Mouse (Mus musculus): ENCODE measurements at regions not wholly inside any gene's neighbourhood (a gene's known extent, or its start where the extent isn't known, plus 50 kb on each side); places are given as distances from the start of the nearest gene placed in this dataset.
A peak's percentile ranks its signal among the peaks of the same experiment; 100 is the strongest.

- DNase-seq, result no peak
Observed at GRCm38 (mm10) chr9:113295850-113296467, 412.1 kb downstream of the Pdcd6ip start.

DNA sequence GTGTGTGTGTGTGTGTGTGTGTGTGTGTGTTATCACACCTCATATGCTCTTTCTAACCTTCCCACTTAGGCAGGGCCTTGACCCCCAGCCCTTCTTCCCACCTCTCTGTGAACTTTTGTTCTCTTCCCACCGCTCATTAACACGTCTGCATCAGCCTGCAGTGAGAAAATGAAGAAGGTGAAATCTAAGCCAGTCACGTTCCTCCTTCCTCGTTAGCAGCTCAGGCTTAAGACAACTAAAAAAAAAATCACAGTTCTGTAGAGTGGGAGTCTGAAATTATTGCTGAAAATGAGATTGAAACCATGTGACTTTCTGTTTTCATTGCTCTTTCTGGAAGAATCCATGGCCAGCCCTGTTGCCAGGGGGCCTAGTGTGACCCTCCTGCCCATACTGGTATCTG lies 420.7 kb downstream of the Pdcd6ip start:
- DNase-seq, result no peak

- DNase-seq, result no peak
Observed at GRCm38 (mm10) chr9:113283244-113283643, 424.8 kb downstream of the Pdcd6ip start.

GRCm38 (mm10) chr9:113270595-113270994 lies 437.5 kb downstream of the Pdcd6ip start:
- no peak for DNase-seq

GRCm38 (mm10) chr9:113267696-113268095 lies 440.4 kb downstream of the Pdcd6ip start:
- peak; percentile 29 for DNase-seq

GRCm38 (mm10) chr9:113263636-113264035 lies 444.4 kb downstream of the Pdcd6ip start:
- DNase-seq, result no peak

- DNase-seq, result no peak
Observed at GRCm38 (mm10) chr9:113260296-113260695, 447.8 kb downstream of the Pdcd6ip start.

GRCm38 (mm10) chr9:113258556-113258955 lies 449.5 kb downstream of the Pdcd6ip start:
- no peak for DNase-seq

GRCm38 (mm10) chr9:113248703-113249274 lies 459.3 kb downstream of the Pdcd6ip start:
- peak; percentile 67 for DNase-seq

- peak; percentile 8 for DNase-seq
Observed at GRCm38 (mm10) chr9:113247950-113248349, 460.1 kb downstream of the Pdcd6ip start.

DNA sequence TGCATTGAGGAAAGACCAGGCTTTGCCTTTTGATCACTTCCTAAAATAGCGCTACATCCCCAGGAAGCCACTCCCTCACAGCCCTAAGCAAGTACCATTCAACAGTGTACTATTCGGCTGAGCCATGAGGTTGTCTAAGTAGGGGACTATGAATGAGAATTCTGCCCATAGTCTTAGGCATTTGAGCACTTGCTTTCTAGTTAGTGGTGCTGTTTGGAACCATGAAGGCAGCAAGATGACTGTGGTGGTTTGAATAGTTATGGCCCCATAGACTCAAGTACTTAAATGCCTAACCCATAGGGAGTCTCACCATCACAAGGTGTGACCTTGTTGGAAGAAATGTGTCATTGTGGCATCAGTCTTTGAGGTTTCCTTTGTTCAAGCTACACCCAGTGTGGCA lies 464.2 kb downstream of the Pdcd6ip start:
- no peak for DNase-seq

DNA sequence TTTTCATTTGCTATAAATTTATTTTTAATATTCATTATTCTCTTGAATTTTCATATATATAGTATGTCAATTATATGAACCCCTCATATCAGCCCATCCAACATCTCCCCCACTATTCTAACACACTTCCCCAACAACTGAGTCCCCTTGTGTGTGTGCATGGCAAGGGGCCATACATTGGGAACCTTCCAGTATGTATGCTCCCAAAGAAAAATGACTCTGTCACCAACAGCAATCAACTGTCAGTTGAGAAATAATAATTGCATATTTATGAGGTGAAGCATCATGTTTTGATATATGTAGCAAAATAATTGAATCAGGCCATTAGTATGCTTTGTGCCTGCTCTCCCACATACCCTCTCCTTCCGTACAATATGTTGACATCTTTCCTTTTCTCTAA lies 474.7 kb downstream of the Pdcd6ip start:
- DNase-seq, result no peak

- DNase-seq, result no peak
Observed at GRCm38 (mm10) chr9:113229391-113229790, 478.7 kb downstream of the Pdcd6ip start.

GRCm38 (mm10) chr9:113213930-113214329 lies 494.1 kb downstream of the Pdcd6ip start:
- peak; percentile 4 for DNase-seq

- no peak for DNase-seq
Observed at GRCm38 (mm10) chr9:113212389-113212788, 495.7 kb downstream of the Pdcd6ip start.

- DNase-seq, result no peak
Observed at GRCm38 (mm10) chr9:113208181-113208580, 499.9 kb downstream of the Pdcd6ip start.

GRCm38 (mm10) chr9:113199241-113199640 lies 508.8 kb downstream of the Pdcd6ip start:
- DNase-seq, result no peak

DNA sequence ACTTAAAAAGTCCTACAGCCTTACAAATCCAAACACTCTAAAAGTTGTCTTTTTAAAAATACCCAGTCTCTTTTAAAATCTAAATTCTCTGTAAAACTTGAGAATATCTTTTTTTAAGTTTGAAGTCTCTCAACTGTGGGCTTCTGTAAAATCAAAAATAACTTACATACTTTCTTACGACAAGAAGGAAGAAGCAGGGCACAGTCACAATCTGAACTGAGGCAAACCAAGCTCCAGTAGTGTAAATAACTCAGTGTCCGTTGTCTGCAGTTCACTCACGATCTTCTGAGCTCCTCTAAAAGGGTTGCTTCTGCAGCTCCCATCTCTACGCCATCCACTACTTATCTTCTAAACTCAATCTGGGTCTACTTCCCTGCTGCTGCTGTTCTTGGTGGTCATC lies 512.5 kb downstream of the Pdcd6ip start:
- no peak for DNase-seq

- no peak for DNase-seq
Observed at GRCm38 (mm10) chr9:113192773-113193172, 515.3 kb downstream of the Pdcd6ip start.

DNA sequence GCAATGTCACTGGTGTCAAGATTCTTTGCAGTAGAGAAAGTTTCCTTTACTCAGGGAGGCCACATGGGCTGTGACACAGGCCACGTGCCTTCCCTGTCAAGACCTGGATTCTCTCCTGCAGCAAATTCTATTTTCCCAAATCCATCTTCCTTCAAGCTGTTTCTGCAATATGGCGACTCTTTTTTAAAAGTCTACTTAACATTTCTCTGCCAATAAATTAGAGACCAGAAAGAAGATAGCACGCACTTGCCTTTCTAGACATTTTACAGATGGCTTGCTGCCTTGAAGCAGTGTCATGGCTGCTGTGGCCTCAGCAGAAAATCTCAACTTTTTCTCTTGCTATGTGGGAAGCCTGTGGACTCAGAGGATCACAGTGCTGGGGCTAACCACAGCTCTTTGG lies 516.9 kb downstream of the Pdcd6ip start:
- no peak for DNase-seq

DNA sequence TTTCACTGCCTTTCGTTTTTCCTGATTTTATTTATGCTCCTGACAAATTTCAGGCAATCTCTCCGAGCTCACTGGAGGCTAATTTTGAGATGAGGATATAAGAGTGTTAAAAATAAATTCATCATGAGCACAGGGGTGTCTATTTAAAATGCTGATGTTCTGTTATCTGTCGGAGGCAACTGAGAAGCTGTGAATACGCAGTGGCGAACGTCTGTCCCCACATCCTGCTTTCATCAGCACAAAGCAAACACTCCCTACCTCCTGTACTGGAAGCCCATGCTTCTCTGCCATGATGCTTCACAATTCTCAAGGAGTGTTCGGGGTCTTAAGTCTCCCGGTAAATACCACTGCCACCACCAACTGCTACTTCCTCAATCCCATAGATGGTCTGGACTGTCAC lies 526.9 kb downstream of the Pdcd6ip start:
- no peak for DNase-seq

GRCm38 (mm10) chr9:113177918-113178235 lies 530.2 kb downstream of the Pdcd6ip start:
- DNase-seq, result no peak

DNA sequence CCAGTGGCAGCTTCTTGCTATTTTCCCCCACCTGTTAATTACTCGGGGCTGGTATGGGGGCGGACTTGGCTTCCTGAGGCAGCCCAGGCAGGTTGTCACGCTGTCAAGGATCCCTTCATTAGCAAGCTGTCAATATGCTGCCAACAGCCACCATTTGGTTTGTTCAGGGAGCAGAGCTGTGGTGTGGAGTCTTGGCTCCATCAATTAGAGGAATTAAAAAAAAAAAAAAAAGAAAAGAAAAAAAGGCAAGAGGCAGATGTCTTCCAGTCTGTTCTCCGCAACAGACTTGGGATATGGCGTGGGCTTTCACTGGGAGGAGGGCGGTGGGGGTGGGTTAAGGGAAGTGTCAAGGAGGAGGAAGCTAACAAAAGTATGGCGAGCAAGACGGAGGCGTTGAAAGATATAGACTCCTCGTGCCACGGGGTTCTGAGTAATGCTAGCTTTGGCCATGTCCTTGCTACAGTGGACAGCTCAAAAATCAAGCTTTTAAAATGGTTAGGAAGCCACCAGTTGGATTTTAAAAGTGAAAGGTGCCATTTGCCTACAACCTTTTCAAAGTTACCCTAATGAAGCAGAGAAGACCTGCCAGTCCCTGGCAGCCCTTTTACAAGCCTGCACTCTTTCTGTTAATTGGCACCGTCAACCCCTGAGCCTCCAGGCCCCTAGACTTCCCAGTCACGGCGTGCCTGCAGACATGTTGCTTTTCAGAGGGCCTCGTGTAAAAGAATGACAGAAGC lies 530.7 kb downstream of the Pdcd6ip start:
- peak; percentile 57 for DNase-seq

GRCm38 (mm10) chr9:113171767-113172405 lies 536.2 kb downstream of the Pdcd6ip start:
- DNase-seq, result no peak
